Mouse (Mus musculus): ENCODE results near the gene Naaladl2. TPM values are rescaled to one million over a fixed set of nuclear protein-coding genes. Genes with fewer than 3 reads are reported as not detected.

Gene Naaladl2
- polyA plus RNA-seq, 1 experiment from 2014 or later, result 0.18 TPM

DNA sequence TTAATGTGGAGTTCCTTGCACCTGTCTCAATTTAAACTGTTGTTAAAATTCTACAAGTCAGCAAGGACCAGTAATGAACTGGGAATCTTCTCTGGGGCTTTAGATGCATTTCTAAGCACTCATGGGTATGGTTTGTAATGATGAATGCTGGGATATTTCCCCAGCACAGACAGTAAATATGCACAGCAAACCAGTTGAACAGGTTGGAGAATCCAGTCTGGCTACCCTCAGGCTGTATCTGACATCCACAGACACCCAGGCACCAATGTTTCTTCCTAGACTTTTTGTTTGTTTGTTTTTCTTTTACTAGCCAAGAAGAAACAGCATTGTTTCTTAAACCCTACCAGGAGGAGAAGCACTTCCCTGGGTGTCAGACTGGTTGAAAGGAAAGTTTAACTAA is 365.6 kb downstream of the Naaladl2 start:
- no peaks in the 10 kb centered on the region for H3K36me3 ChIP-seq
- no peaks in the 10 kb centered on the region for H3K27me3 ChIP-seq
- H3K4me2 ChIP-seq (replicated peaks), result no peak overlapping the region
- ATAC-seq (replicated peaks), result no peak
- no peak overlapping the region for H3K4me3 ChIP-seq
- no peaks in the 10 kb centered on the region for H3K9me3 ChIP-seq
- H3K4me1 ChIP-seq, result no peaks in the 10 kb centered on the region
- H3K27ac ChIP-seq (replicated peaks), result no peak overlapping the region
- no peak overlapping the region for H3K9ac ChIP-seq (replicated peaks)

GRCm38 (mm10) chr3:24749055-24749454 is 395.0 kb downstream of the Naaladl2 start:
- no peak overlapping the region for H3K9ac ChIP-seq (replicated peaks)
- H3K27ac ChIP-seq (replicated peaks), result no peak overlapping the region
- WGBS, result 83% methylated on average over 3 of the region's 3 CpGs
- no peak overlapping the region for H3K4me3 ChIP-seq
- no peak for ATAC-seq (replicated peaks)
- no peaks in the 10 kb centered on the region for H3K9me3 ChIP-seq
- H3K4me1 ChIP-seq, result no peaks in the 10 kb centered on the region
- H3K27me3 ChIP-seq, result no peaks in the 10 kb centered on the region
- H3K36me3 ChIP-seq, result no peaks in the 10 kb centered on the region
- H3K4me2 ChIP-seq (replicated peaks), result no peak overlapping the region

DNA sequence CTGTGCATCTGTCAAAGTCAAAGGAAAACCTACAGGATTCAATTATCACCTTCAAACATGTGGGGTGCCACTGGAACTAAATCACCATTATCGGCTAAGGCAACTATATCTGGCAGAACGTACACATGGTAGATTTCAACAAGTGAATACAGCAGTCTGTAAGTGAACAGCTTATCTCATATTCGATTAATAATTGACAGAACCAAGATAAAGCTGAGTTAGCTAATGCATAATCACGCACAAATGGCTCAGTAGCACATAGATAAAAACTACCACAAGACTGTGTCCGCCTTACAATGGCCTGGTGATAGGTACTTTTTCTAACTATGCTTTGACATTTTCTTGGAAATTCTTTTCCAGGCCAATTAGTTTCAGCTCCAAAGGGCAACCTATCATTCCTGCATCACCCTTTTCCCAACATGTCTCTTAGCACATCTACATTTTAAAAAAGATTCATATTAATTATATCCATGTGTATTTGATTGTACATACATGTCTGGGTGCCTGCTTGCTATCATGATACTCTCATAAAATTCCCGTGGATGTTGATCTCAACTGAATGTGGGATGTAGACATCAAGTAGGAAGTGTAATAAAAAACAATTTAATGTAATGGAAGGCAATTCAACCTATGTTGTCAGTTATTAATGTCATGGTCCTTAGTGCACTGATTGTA is 396.7 kb downstream of the Naaladl2 start:
- ATAC-seq (replicated peaks), result no peak
- Histone ChIP-seq H3K36me3 (no peaks in the 10 kb centered on the region), H3K27ac (replicated peaks) (no peak overlapping the region), H3K4me1 (no peaks in the 10 kb centered on the region), H3K4me2 (replicated peaks) (no peak overlapping the region), H3K9me3 (no peaks in the 10 kb centered on the region), H3K4me3 (no peak overlapping the region), H3K27me3 (no peaks in the 10 kb centered on the region), H3K9ac (replicated peaks) (no peak overlapping the region)
- WGBS, result 92% methylated on average over 6 of the region's 6 CpGs

DNA sequence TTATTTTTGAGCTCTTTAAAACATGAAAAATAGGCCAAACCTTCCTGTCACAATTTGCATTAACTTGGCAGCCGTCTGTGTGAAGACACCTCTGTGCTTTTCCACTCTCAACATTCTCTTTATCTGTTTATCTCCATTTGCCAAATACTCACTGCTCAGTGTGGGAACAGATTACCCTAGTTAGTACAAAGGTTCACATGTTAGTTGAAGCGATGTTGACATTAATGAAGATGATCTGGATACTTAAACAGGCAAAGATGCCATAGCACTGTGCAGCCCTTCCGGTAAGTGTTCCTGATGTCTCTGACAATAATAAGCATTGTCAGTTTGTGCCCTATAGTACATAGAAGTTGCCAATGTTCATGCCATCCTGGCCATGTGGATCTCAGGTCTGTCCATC is 400.1 kb downstream of the Naaladl2 start:
- Histone ChIP-seq H3K4me2 (replicated peaks) (no peak overlapping the region), H3K4me1 (no peaks in the 10 kb centered on the region), H3K36me3 (no peaks in the 10 kb centered on the region), H3K27me3 (no peaks in the 10 kb centered on the region), H3K27ac (replicated peaks) (no peak overlapping the region), H3K9me3 (no peaks in the 10 kb centered on the region), H3K4me3 (no peak overlapping the region), H3K9ac (replicated peaks) (no peak overlapping the region)
- ATAC-seq (replicated peaks), result no peak
- WGBS, result 83% methylated on average over 3 of the region's 3 CpGs

GRCm38 (mm10) chr3:24719181-24719749 is 424.8 kb downstream of the Naaladl2 start:
- Histone ChIP-seq H3K4me2 (replicated peaks) (no peak overlapping the region), H3K36me3 (no peaks in the 10 kb centered on the region), H3K9ac (replicated peaks) (no peak overlapping the region), H3K9me3 (no peaks in the 10 kb centered on the region), H3K4me3 (no peak overlapping the region), H3K27me3 (no peaks in the 10 kb centered on the region), H3K27ac (replicated peaks) (no peak overlapping the region), H3K4me1 (no peaks in the 10 kb centered on the region)
- 24% methylated on average over 3 of the region's 3 CpGs for WGBS
- no peak; the same call in 1 of the 2 replicates for ATAC-seq (replicated peaks)

DNA sequence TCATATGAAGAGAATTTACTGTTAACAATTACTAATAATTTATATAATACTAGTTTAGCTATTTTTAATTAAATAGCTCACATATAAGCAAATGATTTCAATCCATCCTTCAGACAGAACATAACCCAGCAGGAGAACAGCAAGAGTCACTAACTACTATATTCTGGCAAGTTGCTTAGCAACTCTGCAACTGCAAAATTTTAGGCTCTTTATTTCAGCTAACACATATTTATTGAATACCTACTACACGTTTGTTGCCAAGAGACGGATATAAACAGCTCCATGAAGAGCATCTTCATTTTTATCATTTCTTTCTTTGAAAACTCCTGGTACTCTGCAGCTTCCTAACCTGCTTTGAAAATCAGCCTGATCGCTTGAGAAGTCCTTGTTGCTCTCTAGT is 429.3 kb downstream of the Naaladl2 start:
- no peak overlapping the region for H3K27ac ChIP-seq (replicated peaks)
- no peak overlapping the region for H3K4me2 ChIP-seq (replicated peaks)
- no peak overlapping the region for H3K9ac ChIP-seq (replicated peaks)
- no peaks in the 10 kb centered on the region for H3K4me1 ChIP-seq
- ATAC-seq (replicated peaks), result no peak
- no peaks in the 10 kb centered on the region for H3K9me3 ChIP-seq
- H3K36me3 ChIP-seq, result no peaks in the 10 kb centered on the region
- 79% methylated on average over 3 of the region's 3 CpGs for WGBS
- no peaks in the 10 kb centered on the region for H3K27me3 ChIP-seq
- H3K4me3 ChIP-seq, result no peak overlapping the region

- Histone ChIP-seq H3K4me2 (replicated peaks) (no peak overlapping the region), H3K9ac (replicated peaks) (no peak overlapping the region), H3K9me3 (no peaks in the 10 kb centered on the region), H3K36me3 (no peaks in the 10 kb centered on the region), H3K4me3 (no peak overlapping the region), H3K27ac (replicated peaks) (no peak overlapping the region), H3K4me1 (no peaks in the 10 kb centered on the region), H3K27me3 (no peaks in the 10 kb centered on the region)
- no peak for ATAC-seq (replicated peaks)
- WGBS, result 59% methylated on average over 4 of the region's 4 CpGs
Measured at GRCm38 (mm10) chr3:24705778-24706423, 438.2 kb downstream of the Naaladl2 start.

GRCm38 (mm10) chr3:24690162-24690915 is 453.7 kb downstream of the Naaladl2 start:
- Histone ChIP-seq H3K27ac (replicated peaks) (no peak overlapping the region), H3K4me1 (no peaks in the 10 kb centered on the region), H3K9ac (replicated peaks) (no peak overlapping the region), H3K4me2 (replicated peaks) (no peak overlapping the region), H3K4me3 (no peak overlapping the region), H3K36me3 (no peaks in the 10 kb centered on the region), H3K9me3 (no peaks in the 10 kb centered on the region), H3K27me3 (no peaks in the 10 kb centered on the region)
- WGBS, result 90% methylated on average over 2 of the region's 2 CpGs
- no peak for ATAC-seq (replicated peaks)

- H3K36me3 ChIP-seq, result no peaks in the 10 kb centered on the region
- 76% methylated on average over 3 of the region's 3 CpGs for WGBS
- no peaks in the 10 kb centered on the region for H3K27me3 ChIP-seq
- H3K4me2 ChIP-seq (replicated peaks), result no peak overlapping the region
- no peaks in the 10 kb centered on the region for H3K9me3 ChIP-seq
- no peak for ATAC-seq (replicated peaks)
- no peak overlapping the region for H3K4me3 ChIP-seq
- H3K27ac ChIP-seq (replicated peaks), result no peak overlapping the region
- no peak overlapping the region for H3K9ac ChIP-seq (replicated peaks)
- no peaks in the 10 kb centered on the region for H3K4me1 ChIP-seq
Measured at GRCm38 (mm10) chr3:24670500-24670899, 473.6 kb downstream of the Naaladl2 start.

- no peaks in the 10 kb centered on the region for H3K4me1 ChIP-seq
- no peak for ATAC-seq (replicated peaks)
- H3K9me3 ChIP-seq, result no peaks in the 10 kb centered on the region
- no peak overlapping the region for H3K9ac ChIP-seq (replicated peaks)
- no peak overlapping the region for H3K27ac ChIP-seq (replicated peaks)
- H3K27me3 ChIP-seq, result no peaks in the 10 kb centered on the region
- WGBS, result 87% methylated on average over 3 of the region's 3 CpGs
- no peak overlapping the region for H3K4me3 ChIP-seq
- H3K4me2 ChIP-seq (replicated peaks), result no peak overlapping the region
- H3K36me3 ChIP-seq, result no peaks in the 10 kb centered on the region
Measured at GRCm38 (mm10) chr3:24668052-24668916, 475.8 kb downstream of the Naaladl2 start.

DNA sequence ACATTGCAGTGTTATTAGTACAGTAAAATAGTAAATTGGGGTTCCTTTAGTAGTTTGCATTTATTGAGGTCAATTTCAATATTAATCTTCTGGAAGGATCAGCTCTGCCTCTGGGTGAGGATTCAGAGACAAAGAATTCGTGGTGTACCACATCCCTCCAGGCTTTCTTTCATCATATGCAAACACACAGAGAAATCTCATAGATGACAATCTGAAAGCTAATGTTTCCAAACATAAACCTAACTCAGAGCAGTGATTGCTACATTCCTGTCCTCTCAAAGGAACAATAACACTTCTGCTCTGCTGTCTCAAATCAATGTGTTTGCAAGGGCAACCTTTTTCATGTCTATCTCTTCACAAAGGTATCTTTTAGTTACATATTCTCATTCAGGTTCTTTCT is 478.7 kb downstream of the Naaladl2 start:
- ATAC-seq (replicated peaks), result no peak
- Histone ChIP-seq H3K27me3 (no peaks in the 10 kb centered on the region), H3K9me3 (no peaks in the 10 kb centered on the region), H3K27ac (replicated peaks) (no peak overlapping the region), H3K4me2 (replicated peaks) (no peak overlapping the region), H3K4me3 (no peak overlapping the region), H3K9ac (replicated peaks) (no peak overlapping the region), H3K4me1 (no peaks in the 10 kb centered on the region), H3K36me3 (no peaks in the 10 kb centered on the region)
- WGBS, result 80% methylated on average over 1 of the region's 1 CpGs
